Mouse (Mus musculus) limb, embryonic 12.5 days (tissue): ENCODE results near the gene Usp53. TPM values are rescaled to one million over a fixed set of nuclear protein-coding genes. Genes with fewer than 3 reads are reported as not detected.
A peak's percentile ranks its signal among the peaks of the same experiment; 100 is the strongest.

Experiments
- ATAC-seq: fragments of 200-750 bp; cut with Nextera tagmentation; 2 replicates; pipeline ENCODE4 v1.8.0; 2017; ENCODE audit warnings: low read depth, moderate TSS enrichment; ENCODE audit not compliant: insufficient number of reproducible peaks, insufficient read depth, low FRiP score, low TSS enrichment
- H3K27ac ChIP-seq: fragments of 300-500 bp; sonication (generic); 2 replicates; pipeline ENCODE4 v1.5.1; 2016; ENCODE audit warnings: mild to moderate bottlenecking, moderate library complexity
- H3K27me3 ChIP-seq: fragments of 300-500 bp; sonication (generic); 2 replicates; pipeline ENCODE4 v1.6.1; 2016; ENCODE audit warnings: mild to moderate bottlenecking, moderate library complexity
- H3K36me3 ChIP-seq: fragments of 300-500 bp; sonication (generic); 2 replicates; pipeline ENCODE4 v1.6.1; 2016; ENCODE audit warnings: mild to moderate bottlenecking, moderate library complexity
- H3K4me1 ChIP-seq: fragments of 300-500 bp; sonication (generic); replicated peaks from 2 replicates; pipeline ENCODE4 v1.6.1; 2016
- H3K4me2 ChIP-seq: fragments of 300-500 bp; sonication (generic); 2 replicates; pipeline ENCODE4 v1.6.1; 2016; ENCODE audit warnings: mild to moderate bottlenecking, moderate library complexity
- H3K4me3 ChIP-seq: fragments of 300-500 bp; sonication (generic); replicated peaks from 2 replicates; pipeline ENCODE4 v1.5.1; 2016; ENCODE audit warnings: mild to moderate bottlenecking
- H3K9ac ChIP-seq: fragments of 300-500 bp; sonication (generic); replicated peaks from 2 replicates; pipeline ENCODE4 v1.6.1; 2016; ENCODE audit warnings: mild to moderate bottlenecking, moderate library complexity
- H3K9me3 ChIP-seq: fragments of 300-500 bp; sonication (generic); 2 replicates; pipeline ENCODE4 v1.6.1; 2016; ENCODE audit warnings: mild to moderate bottlenecking, moderate library complexity
- WGBS: fragments of 180-500 bp; shearing (Covaris S2); methylation state at CpG from one replicate; pipeline ENCODE4 v1.1.7; 2016; 5-methylcytosine and 5-hydroxymethylcytosine counted together
- polyA plus RNA-seq: library from polyadenylated mRNA; unstranded; fragments of >200 nt; fragmentation: Nextera tagmentation; extraction: Ambion mirVana; gene quantifications from 2 replicates; pipeline ENCODE4 v1.2.1, GENCODE M21; 2016

The Usp53 gene
- polyA plus RNA-seq, 1 experiment from 2014 or later, result 6.8 TPM

DNA sequence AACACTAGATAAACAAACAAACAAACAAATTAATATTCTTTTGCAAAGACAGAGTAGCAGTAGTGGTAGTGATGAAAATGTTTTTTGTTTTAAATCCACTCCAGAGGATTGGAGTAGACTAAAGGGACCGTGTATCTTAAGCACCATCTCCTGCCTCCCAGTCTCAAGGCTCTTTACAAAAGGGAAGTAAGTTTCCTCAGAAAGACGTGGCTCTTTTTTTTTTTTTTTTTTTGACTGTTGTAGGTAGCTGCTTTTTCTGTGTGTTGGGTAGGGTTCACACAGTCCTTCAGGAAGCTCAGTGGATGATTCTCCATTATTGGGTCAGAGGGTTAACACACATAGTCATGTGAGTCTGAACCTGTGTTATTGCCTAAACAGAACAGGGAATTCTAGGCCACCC lies 65.6 kb downstream of the Usp53 start:
- H3K4me2 ChIP-seq, result no peak overlapping the region

GRCm38 (mm10) chr3:122916191-122916680 lies 68.1 kb downstream of the Usp53 start:
- no peaks in the 10 kb centered on the region for H3K4me1 ChIP-seq
- H3K4me2 ChIP-seq, result no peak overlapping the region
- no peak overlapping the region for H3K27ac ChIP-seq
- 76% methylated on average over 6 of the region's 6 CpGs for WGBS
- H3K4me3 ChIP-seq, result no peak overlapping the region
- H3K36me3 ChIP-seq, result no peaks in the 10 kb centered on the region
- H3K9me3 ChIP-seq, result no peaks in the 10 kb centered on the region
- no peaks in the 10 kb centered on the region for H3K27me3 ChIP-seq
- H3K9ac ChIP-seq, result no peak overlapping the region
- no peak for ATAC-seq

More for the DNA sequence above, 65.6 kb downstream of the Usp53 start:
- H3K9me3 ChIP-seq, result no peaks in the 10 kb centered on the region
- H3K27ac ChIP-seq, result no peak overlapping the region
- no peaks in the 10 kb centered on the region for H3K36me3 ChIP-seq
- no peaks in the 10 kb centered on the region for H3K27me3 ChIP-seq
- no peaks in the 10 kb centered on the region for H3K4me1 ChIP-seq
- WGBS, result 76% methylated on average over 2 of the region's 2 CpGs
- H3K4me3 ChIP-seq, result no peak overlapping the region
- no peak overlapping the region for H3K9ac ChIP-seq
- ATAC-seq, result no peak

- no peak overlapping the region for H3K9ac ChIP-seq
- H3K36me3 ChIP-seq, result no peaks in the 10 kb centered on the region
- no peak for ATAC-seq
- no peaks in the 10 kb centered on the region for H3K27me3 ChIP-seq
- H3K4me3 ChIP-seq, result no peak overlapping the region
- no peak overlapping the region for H3K4me2 ChIP-seq
- H3K9me3 ChIP-seq, result no peaks in the 10 kb centered on the region
- WGBS, result 87% methylated on average over 5 of the region's 5 CpGs
- H3K4me1 ChIP-seq, result no peaks in the 10 kb centered on the region
- H3K27ac ChIP-seq, result no peak overlapping the region
Measured at GRCm38 (mm10) chr3:122915493-122915892, 68.8 kb downstream of the Usp53 start.

GRCm38 (mm10) chr3:122907841-122908240 lies 76.5 kb downstream of the Usp53 start:
- Histone ChIP-seq H3K4me3 (no peak overlapping the region), H3K4me2 (no peak overlapping the region), H3K9me3 (no peaks in the 10 kb centered on the region), H3K27me3 (no peaks in the 10 kb centered on the region), H3K36me3 (no peaks in the 10 kb centered on the region), H3K9ac (no peak overlapping the region), H3K4me1 (no peaks in the 10 kb centered on the region), H3K27ac (no peak overlapping the region)
- 90% methylated on average over 2 of the region's 2 CpGs for WGBS
- ATAC-seq, result no peak

GRCm38 (mm10) chr3:122903746-122904433 lies 80.4 kb downstream of the Usp53 start:
- no peak overlapping the region for H3K4me2 ChIP-seq
- WGBS, result 45% methylated on average over 12 of the region's 12 CpGs
- ATAC-seq, result peak; percentile 79
- H3K27ac ChIP-seq, result no peak overlapping the region
- no peaks in the 10 kb centered on the region for H3K4me1 ChIP-seq
- no peaks in the 10 kb centered on the region for H3K27me3 ChIP-seq
- H3K36me3 ChIP-seq, result no peaks in the 10 kb centered on the region
- no peak overlapping the region for H3K4me3 ChIP-seq
- H3K9ac ChIP-seq, result no peak overlapping the region
- H3K9me3 ChIP-seq, result no peaks in the 10 kb centered on the region

GRCm38 (mm10) chr3:122898254-122898653 lies 86.1 kb downstream of the Usp53 start:
- Histone ChIP-seq H3K27ac (no peak overlapping the region), H3K27me3 (no peaks in the 10 kb centered on the region), H3K4me2 (no peak overlapping the region), H3K4me1 (no peaks in the 10 kb centered on the region), H3K36me3 (no peaks in the 10 kb centered on the region), H3K9me3 (no peaks in the 10 kb centered on the region), H3K9ac (no peak overlapping the region), H3K4me3 (no peak overlapping the region)
- no peak for ATAC-seq
- whole genome bisulfite sequencing, result 56% methylated on average over 6 of the region's 6 CpGs

GRCm38 (mm10) chr3:122895189-122895731 lies 89.0 kb downstream of the Usp53 start:
- no peak overlapping the region for H3K27ac ChIP-seq
- H3K4me2 ChIP-seq, result no peak overlapping the region
- 86% methylated on average over 11 of the region's 11 CpGs for WGBS
- no peaks in the 10 kb centered on the region for H3K9me3 ChIP-seq
- no peak overlapping the region for H3K9ac ChIP-seq
- H3K4me3 ChIP-seq, result no peak overlapping the region
- H3K27me3 ChIP-seq, result no peaks in the 10 kb centered on the region
- no peaks in the 10 kb centered on the region for H3K4me1 ChIP-seq
- no peak for ATAC-seq
- H3K36me3 ChIP-seq, result no peaks in the 10 kb centered on the region

DNA sequence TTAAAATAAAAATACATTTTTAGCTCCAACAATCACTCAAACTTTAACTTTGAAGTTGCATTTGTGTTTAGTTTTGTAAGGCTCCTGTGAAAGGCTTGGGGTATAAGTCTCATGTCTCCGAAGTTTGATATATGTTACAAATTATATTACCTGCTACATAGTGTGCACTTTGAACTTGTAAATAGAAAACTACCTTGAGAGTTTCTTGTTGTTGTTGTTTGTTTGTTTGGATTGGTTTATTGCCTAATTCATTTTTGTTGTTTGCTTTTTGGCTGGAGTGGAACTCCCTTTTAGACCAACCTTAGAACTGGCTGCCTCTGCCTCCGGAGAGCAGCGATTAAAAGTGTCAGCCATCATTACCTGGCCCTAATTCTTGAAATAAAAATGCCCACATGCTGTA lies 89.5 kb downstream of the Usp53 start, which contains the start of gene Fabp2:
Gene Fabp2 (plus strand): TSS at position 301 of the 400 bp plus-strand sequence.
- no peak for ATAC-seq
- Histone ChIP-seq H3K4me1 (no peaks in the 10 kb centered on the region), H3K27me3 (no peaks in the 10 kb centered on the region), H3K4me2 (no peak within 1 kb of the TSS), H3K36me3 (no peaks in the 10 kb centered on the region), H3K27ac (no peak within 1 kb of the TSS), H3K9me3 (no peaks in the 10 kb centered on the region), H3K9ac (no peak within 1 kb of the TSS), H3K4me3 (no peak within 1 kb of the TSS)
- WGBS, result 87% methylated on average over 3 of the region's 3 CpGs

- H3K4me2 ChIP-seq, result no peak overlapping the region
- no peak overlapping the region for H3K4me3 ChIP-seq
- no peak for ATAC-seq
- no peak overlapping the region for H3K9ac ChIP-seq
- 86% methylated on average over 5 of the region's 5 CpGs for WGBS
- no peaks in the 10 kb centered on the region for H3K27me3 ChIP-seq
- no peaks in the 10 kb centered on the region for H3K9me3 ChIP-seq
- no peaks in the 10 kb centered on the region for H3K4me1 ChIP-seq
- H3K36me3 ChIP-seq, result no peaks in the 10 kb centered on the region
- H3K27ac ChIP-seq, result no peak overlapping the region
Measured at GRCm38 (mm10) chr3:122888371-122888819, 95.9 kb downstream of the Usp53 start.

DNA sequence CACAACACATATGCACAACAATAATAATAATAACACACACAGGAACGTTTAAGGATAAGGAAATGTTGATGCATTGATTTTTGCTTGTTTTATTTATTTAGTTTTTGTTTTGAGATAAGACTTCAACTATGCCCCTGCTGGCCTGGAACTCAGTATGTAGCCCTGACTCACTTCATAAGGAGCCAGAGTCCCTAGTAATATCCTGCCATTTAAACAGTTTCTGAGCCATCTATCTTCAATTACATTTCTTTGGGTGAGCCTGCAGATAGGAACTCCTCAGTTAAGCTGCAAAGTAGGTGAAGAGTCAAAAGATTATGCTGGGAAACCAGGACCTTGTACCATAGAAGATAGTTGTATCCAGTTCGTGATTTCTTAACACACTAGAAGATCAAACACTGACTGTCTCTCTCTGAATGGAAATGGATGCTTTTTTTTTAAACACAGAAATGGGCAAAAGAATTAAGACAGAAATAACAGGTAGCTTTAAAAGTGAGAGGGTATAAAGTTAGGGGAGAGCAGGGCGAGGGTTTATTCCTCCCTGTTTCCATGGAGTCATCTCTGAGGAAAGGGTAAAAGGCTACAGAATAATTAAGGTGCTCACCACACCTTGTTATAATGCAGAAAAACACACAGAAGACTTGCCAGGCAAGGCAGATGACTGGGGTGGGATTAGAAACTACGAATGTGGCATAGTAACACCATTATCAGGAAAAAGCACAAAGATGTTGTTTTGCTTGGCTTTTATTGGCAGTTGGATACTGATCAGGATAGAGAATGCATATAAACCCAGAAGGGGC lies 96.6 kb downstream of the Usp53 start:
- no peak overlapping the region for H3K9ac ChIP-seq
- no peak overlapping the region for H3K4me3 ChIP-seq
- no peaks in the 10 kb centered on the region for H3K4me1 ChIP-seq
- no peaks in the 10 kb centered on the region for H3K27me3 ChIP-seq
- no peak overlapping the region for H3K4me2 ChIP-seq
- no peaks in the 10 kb centered on the region for H3K36me3 ChIP-seq
- H3K9me3 ChIP-seq, result no peaks in the 10 kb centered on the region
- WGBS, result 81% methylated on average over 4 of the region's 4 CpGs
- no peak for ATAC-seq
- H3K27ac ChIP-seq, result no peak overlapping the region
